Mouse (Mus musculus) brain, adult 2 months (tissue): Measurements from ENCODE around the gene St13.

Experiments used
- DNase-seq: peaks from one replicate; pipeline ENCODE4 v3.0.0; 2011; ENCODE audit warnings: low read depth, low spot score

St13 gene

GRCm38 (mm10) chr15:81365246-81365645 is 34.6 kb downstream of the St13 start:
- DNase-seq = no peak

DNA sequence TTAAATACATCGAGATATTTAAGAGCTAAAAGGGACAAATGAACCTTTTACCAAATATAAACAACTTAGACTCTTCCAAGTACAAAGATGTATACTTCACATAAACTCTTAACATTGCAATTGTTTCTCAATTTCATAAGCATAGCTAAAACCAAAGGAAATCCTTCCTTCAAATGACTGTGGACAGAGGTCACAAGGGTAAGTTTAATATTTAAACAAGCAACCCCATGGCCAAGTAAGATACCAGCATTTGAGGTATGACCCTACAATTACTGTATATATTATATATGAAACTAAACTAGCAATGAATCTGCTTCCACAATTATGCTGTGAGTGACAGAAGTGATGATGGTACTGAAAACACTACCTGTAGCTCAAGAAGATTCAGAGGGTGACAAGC is 35.6 kb downstream of the St13 start:
- DNase-seq = no peak

GRCm38 (mm10) chr15:81362501-81362900 is 37.4 kb downstream of the St13 start:
- no peak for DNase-seq

GRCm38 (mm10) chr15:81361417-81362015 is 38.4 kb downstream of the St13 start:
- DNase-seq = no peak

GRCm38 (mm10) chr15:81361022-81361404 is 38.9 kb downstream of the St13 start:
- no peak for DNase-seq

DNA sequence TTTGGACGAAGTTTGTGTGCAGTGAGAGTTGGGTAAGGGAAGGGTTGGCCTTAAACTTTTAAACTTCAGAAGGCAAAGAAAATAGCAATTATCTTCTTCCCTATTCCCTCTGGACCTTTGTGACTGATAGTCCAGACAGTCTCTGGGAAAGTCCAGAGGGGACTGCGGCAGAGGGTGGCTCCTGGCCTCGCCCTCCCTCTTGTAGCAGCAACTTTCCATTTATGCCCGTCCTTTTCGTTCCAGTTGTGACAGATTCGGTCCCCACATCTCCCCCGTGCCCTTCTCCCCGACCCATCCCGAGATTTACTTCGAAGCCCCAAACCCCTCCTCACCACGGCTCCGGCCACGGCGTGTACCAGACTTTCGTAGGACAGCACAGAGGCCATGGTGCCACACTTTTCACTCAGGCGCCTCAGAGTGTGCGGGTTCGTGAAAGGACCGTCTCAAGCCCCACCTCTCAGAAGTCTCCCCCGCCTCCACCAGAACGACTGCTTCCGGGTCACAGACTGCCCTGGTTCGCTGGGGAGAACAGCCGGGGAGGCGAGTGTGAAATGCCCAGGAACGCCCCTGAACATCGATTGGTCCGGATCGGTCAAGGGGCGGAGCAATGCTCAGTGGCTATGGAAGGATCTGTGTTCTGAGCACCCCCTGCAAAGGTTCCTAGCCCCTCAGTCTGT is 39.4 kb downstream of the St13 start, which contains the start of gene Slc25a17:
Slc25a17 (minus strand) TSS at position 468 of the 677 bp plus-strand sequence.
- peak; percentile 98 for DNase-seq

DNA sequence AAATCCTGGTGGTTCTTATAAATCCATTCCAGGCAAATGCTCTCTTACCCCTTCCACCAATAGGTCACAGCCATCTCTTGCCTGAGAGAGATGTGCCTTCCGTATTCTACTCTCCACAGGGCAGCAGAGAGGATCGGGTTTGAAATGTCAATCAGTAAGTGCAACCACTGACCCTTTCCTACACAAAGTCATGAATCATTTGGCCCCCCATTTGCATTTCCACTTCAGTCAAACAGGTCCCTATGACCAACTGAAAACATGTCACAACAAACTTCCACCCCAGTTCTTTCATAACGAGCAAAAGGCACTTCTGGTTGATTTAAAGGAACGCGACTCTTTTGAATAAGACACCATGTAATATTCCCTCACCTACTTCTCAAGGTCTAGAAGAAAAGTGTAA is 40.5 kb downstream of the St13 start:
- DNase-seq = no peak

DNA sequence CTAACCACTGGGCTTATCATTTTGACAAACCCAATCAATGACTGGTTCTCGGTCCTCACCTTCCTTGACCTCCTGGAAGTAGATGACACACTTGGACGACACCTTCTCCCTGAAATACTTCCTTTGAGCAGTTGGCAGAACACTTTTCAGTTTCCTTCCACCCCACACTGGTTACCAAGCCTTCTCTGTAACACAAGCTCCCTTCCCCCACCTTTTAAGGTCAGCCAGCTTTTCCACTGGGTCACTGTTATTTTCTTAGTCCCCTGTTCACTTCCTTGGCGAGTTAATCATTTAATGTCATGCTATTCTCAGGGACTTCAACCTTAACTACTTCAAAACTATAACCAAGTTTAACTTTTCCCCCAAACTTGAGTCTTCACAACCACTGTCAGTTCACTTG is 40.9 kb downstream of the St13 start:
- no peak for DNase-seq

DNA sequence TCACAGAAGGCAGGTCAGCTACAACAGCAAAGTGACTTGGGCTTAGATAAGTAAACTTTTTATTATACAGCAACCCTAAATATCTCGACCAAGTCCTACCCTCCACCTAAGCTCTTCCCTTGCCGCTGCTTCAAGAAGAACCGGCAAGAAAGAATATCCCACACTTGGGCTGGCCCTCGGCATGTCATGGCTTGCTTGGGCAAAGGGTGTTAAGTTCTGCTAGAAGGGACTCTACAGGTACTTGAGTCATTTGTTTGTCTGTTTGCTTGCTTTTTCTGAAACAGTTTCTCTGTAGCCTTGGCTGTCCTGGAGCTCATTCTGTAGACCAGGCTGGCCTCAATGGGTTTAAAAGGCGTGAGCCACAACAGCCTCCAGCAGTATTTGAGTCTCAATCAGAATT is 42.9 kb downstream of the St13 start:
- DNase-seq = no peak

DNA sequence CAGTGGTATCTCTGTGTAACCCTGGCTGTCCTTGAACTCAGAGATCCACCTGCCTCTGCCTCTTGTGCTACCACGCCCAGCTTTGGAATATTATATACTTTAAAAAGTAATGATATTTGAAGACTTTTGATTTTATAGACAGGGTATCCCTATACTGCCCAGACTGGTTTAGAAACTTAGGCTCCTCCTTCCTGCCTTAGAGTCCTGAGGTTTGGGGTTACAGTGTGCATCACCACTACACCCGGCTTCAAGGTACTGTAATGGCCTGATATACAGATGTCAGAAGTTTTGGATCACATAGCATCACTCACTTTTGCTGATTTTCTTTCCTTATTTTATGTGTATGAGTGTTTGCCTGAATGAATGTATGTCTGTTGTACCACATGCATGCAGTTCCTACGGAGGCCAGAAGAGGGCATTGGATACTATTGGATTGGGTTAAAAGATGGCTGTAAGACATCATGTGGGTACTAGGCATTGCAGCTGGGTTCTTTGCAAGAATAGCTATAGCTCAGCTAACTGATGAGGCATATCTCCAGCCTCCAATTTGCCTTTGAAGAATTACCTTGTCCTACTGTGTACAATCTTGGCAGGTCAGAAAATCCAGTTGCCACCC is 44.6 kb downstream of the St13 start:
- no peak for DNase-seq

DNA sequence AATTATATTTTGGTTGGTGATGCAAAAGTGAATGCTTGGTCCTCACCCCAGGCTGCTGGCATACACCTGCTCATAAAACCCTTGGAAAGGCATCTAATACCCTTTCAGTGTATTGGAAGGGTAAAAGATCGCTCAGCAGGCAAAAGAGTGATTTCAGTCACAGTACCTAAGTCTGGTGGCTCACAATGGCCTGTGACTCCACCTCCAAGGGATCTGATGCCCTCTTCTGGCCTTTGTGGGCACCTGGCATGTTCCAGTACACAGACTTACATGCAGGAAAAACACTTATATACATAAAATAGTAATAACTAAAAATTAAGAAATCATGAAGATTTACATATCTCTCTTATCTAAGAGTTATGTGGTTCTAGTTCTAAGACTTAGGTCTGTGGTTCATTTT is 47.2 kb downstream of the St13 start:
- DNase-seq = peak; percentile 67

- no peak for DNase-seq
Measured at GRCm38 (mm10) chr15:81350401-81350800, 49.5 kb downstream of the St13 start.

DNA sequence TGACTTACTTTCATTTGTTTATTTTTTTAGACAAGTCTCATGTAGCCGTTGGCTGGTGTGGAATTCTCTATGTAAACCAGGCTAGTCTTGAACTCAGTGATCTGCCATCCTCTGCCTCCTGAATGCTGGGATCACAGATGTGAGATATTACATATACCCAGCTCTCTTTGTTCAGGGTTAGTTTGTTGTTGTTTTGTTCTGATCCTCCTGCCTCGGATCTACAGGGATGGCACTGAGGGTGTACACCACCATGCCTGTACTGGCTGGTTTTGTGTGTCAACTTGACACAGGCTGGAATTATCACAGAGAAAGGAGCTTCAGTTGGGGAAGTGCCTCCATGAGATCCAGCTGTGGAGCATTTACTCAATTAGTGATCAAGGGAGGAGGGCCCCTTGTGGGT is 51.5 kb downstream of the St13 start:
- DNase-seq = no peak

- peak; percentile 84 for DNase-seq
Measured at GRCm38 (mm10) chr15:81347466-81347865, 52.4 kb downstream of the St13 start.

- peak; percentile 78 for DNase-seq
Measured at GRCm38 (mm10) chr15:81341426-81341825, 58.5 kb downstream of the St13 start.

DNA sequence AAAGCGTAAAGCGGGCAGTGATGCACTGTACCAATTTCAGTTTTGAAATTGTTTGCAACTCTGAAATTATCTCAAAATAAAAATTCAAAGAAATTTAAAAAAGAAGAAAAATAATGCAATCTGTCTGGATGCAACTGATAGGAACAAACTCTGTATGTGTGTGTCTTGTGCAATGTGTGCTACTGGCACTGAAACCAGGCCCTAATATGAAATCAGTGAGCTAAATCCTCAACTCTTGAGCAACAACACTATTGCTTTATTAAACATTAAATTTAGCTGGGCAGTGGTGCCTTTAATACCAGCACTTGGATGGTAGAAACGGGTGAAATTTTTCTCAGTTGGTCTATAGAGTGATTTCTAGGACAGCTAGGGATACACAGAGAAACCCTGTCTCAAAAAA is 60.7 kb downstream of the St13 start:
- no peak for DNase-seq

DNA sequence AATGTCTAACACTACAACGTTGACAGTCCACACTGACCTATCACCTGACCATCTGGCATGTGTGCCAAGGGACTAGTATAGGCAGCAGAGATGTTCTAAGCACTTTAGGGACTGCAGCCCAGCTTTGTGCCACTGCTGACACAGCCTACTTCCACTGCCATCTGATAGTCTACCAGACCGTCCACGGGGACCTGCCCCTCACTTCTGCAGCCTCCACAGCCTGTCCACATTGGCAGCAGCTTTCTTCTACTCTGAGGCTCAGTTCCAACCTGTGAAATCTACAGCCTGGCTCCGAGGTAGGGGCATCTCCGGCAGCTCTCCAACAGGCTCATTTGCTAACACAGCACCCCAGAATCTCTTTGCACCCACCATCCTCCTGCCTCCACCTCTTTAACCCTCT is 63.4 kb downstream of the St13 start:
- peak; percentile 88 for DNase-seq

DNA sequence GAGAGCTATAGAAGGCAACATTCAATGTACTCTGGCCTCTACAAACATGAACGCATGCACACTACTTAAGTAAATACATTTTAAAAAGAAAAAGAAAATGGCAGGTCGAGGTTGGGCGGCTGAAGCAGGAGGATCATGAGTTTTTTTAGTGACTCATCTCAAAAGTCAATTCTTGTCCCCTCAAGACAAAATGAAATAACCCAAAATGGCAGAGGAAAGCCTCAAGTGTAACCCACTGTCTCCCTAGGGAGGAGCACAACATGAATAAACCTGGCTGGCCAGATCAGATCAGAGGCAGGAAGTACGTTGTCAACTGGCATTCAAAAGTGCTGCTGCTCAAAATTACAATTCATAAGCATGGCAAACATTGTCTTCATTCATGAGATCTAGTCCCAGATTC is 67.4 kb downstream of the St13 start:
- no peak for DNase-seq

DNA sequence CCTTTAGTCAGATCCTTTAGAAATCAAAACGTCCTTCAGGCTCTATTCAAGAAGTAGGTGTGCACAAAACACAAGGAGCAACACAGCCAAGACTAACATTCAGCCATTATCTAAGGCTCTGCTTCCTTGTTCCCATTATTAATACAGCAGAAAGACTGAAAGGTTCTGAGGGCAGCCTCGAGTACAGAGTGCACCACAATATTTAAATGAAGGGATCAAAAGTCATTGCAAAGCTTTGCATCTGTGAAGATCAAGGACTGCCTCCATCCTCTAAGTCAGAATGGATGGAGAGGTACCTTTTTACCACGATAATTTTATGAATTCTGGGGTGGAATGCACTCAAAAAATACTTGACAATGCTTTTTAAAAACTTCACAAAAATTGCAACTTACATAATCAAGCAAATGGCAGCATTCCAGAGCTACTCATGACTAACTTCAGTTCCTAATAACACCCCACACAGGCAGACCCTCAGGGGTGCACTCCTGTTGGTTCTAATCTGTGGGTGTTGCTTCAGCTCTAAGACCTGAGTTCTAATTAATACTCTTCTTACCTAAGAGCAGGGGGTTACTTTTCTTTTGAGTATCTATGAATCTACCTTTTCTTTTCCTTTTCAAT is 69.0 kb downstream of the St13 start:
- peak; percentile 60 for DNase-seq

DNA sequence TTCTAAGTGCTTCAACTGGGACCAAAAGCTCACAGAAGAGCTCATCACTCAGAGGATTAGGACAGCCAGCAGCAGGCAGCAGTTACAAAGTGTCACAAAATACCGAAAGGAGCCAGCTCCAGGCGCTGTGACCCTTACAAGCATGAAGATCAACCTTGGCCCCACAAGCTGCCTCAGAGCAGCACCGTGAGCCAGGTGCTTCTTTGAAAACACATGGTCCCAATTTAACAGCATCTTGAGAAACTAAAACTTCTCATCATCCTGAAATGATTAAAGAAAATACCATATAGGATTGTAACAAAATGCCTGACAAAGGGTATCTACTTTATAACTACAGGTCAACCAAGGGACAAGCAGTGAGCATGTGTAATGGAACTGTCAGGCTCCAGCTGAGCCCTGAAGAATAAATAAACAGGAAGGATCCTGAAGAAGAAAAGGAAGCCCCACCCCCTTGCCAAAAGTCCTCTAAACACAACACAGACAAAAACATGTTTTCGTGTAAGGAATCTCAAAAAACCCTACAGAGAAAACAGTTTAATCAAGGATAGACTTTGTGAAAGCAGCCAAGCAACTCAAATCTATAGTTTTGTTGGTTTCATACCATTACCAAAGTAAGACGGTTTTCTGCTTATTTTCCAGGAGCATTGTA is 70.0 kb downstream of the St13 start:
- no peak for DNase-seq

DNA sequence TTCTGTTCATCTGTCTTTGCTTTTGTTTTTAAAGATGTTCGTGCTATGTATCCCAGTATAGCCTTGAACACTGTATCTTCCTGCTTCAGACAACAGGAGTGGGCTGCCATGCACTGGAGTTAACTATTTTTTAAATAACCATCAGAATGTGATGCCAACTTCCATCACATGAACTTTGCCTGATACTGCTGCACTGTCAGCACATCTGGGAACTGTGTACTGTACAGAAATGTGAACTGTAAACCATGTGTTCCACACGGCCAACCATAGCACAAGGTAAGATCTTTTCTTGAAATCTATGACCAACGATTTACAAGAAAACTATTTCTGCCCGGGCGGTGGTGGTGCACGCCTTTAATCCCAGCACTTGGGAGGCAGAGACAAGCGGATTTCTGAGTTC is 72.4 kb downstream of the St13 start:
- no peak for DNase-seq

DNA sequence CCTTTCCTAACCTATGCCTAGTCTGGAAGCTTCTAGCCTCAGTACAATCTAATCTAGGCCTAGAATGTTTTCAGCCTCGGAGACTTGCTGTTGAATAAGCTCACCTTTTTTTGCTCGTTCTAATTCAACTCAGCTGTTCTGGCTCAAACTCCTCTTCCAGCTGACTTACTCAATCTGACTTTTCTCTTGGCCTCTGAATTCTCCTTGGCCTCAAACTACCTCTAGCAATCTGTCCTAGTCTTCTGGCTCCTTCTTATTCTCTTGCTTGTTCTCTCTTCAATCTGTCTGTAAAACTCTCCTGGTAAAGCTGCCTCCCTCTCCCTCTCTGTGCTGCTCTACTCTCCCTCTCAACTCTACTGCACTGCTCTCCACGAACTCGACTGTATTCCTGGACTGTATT is 74.9 kb downstream of the St13 start:
- DNase-seq = no peak
